Mouse (Mus musculus) right cerebral cortex, postnatal 10 days (tissue): Measurements from ENCODE around the gene Icam2.
"Not testable (repeated sequence)": the region's sequence is repeated elsewhere in the genome, so short reads cannot be mapped to it uniquely, and the experiment has no call there.

Source experiments
- DNase-seq, 2 experiments: peaks; one replicate each; pipeline ENCODE4 v3.0.0; 2021; ENCODE audit warnings: low spot score in 2 of 2

The Icam2 gene

GRCm38 (mm10) chr11:106344910-106345309 is 43.0 kb downstream of the Icam2 start:
- no peak for DNase-seq

DNA sequence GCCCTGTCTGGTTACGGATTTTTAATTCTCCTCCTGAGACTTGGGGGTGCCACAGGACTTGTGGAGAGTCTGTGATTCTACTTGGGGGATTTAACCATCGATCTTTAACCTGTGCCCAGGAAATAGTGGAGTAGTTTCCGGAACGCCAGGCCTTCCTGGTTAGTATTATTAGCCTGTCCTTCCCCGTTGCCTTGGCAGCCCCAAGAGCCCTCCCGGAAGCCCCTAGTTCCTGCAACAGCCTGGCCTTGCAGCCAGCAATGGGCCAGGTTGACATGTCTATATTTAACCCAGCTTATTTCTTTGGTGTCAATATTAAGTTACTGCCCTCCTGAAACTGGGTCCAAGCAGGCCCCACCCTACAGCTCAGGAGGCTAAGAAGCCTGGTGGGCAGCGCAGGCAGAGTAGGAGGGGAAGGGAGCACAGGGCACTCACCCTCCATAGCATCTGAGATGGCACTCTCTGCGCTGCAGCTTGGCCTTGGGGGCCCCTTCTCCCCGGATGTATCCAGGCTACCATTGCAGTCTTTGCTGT is 46.8 kb downstream of the Icam2 start:
- no peak for DNase-seq

DNA sequence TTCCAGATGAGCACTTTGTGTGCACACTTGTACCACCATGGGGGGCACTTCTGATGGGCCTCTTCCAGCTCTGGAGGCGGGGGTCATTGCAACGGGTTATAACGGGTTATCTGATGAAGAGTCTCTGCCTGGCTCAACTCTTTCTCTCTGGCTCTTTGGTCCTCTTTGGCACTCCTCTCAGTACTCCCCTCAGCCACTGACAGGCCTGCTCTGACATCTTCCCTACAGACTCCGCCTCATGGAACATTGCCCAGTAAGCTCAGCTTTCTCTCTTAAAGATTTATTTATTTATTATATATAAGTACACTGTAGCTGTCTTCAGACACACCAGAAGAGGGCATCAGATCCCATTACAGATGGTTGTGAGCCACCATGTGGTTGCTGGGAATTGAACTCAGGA is 48.6 kb downstream of the Icam2 start:
- DNase-seq, result not testable (repeated sequence)

- no peak for DNase-seq
These were observed 49.0 kb downstream of the Icam2 start for GRCm38 (mm10) chr11:106338870-106339269.

- DNase-seq, result no peak
These were observed 49.8 kb downstream of the Icam2 start for GRCm38 (mm10) chr11:106338029-106338428.

- DNase-seq, result no peak
These were observed 53.8 kb downstream of the Icam2 start for GRCm38 (mm10) chr11:106334066-106334465.

DNA sequence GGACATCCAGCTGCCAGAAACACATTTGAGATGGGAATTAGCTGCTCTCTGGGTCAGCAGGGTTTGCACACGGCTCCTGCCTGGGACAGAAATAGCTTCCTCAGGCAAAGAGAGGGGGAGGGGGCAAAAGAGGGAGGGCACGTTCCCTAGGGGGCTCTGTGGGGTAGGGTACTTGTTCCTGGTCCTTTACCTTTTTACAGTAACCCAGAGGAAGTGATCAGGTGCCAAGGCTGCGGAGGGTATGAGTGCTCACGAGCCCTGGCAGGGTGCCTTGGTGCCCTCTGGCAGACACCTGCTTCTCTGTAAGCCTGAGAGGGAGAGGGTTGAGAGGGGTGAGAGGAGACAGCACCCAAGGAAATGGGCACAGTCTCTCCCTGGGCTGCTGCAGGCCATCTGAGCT is 55.4 kb downstream of the Icam2 start:
- no peak for DNase-seq

DNA sequence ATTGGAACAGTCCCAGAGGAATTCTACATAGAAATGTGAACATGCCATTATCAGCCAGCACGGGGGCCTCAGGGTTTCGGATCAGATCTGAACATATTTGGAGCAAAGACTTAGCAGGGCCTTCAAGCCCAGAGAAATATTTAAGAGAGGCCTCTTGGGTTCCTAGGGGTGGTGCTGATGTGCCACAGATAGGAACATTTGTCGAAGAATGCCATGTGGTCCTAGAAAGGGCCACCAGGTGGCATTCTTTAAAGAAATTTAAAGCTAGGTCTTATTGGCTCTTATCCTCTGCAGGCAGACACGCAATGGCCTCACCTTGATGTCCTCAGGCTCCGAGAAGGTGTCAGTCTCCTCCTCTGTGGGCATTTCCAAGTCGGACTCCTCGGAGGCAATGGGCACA is 58.2 kb downstream of the Icam2 start:
- DNase-seq, result peak; percentile 59 to 62

GRCm38 (mm10) chr11:106329128-106329527 is 58.7 kb downstream of the Icam2 start:
- no peak for DNase-seq

DNA sequence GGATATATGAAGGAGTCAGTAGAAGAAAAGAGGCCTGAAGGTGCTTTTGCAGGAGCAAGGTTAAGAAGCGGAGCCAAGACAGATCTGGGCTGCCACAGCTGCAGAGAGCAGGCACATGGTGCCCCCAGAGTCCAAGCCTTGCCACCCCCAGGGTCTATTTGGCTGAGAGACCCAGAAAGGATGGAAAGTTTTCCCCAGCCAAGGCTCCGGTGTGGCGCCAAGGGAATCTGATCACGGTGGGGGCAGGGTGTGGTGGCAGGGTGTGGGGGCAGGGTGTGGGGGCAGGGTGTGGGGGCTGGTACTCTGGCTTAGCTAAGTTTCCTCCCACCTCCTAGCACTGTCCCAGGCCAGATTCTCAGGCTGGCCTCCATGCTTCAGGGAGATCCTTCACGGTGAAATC is 59.4 kb downstream of the Icam2 start:
- DNase-seq, result no peak
